9 mouse cellular contexts compared by ENCODE assay signal in genomic region chr10:81291511-81292104, GRCm38 (mm10). TPM values are rescaled to one million over a fixed set of nuclear protein-coding genes. Genes with fewer than 3 reads are reported as not detected.
DNase-seq lines count a peak whose midpoint lies in the region; ATAC-seq and TF ChIP-seq lines count a peak whose summit lies in the region.
"Had no signal": no experiment of that assay in that cellular context is flagged by ENCODE, and none has a peak within 500 bp of the region (broad histone marks: within the 10 kb centered on the region; RNA-seq: fewer than 3 reads in every experiment).

TSS of gene Tjp3 (minus strand) at chr10:81291581.

- 78% methylated on average over 9 of the region's 9 CpGs for WGBS in forebrain, embryonic 10.5 days
- WGBS in forebrain, postnatal 0 days, result 75% methylated on average over 9 of the region's 9 CpGs
- WGBS in liver, embryonic 14.5 days (ENCODE audit: insufficient replicate concordance), result 47% methylated on average over 9 of the region's 9 CpGs

- H3K4me1 ChIP-seq in forebrain, embryonic 10.5 days, result peaks cover 58% of the 10 kb centered on the region
- H3K4me1 ChIP-seq in forebrain, postnatal 0 days (ENCODE audit: insufficient read depth), result peaks cover 10% of the 10 kb centered on the region
- H3K4me1 ChIP-seq in liver, embryonic 14.5 days (replicated peaks; ENCODE audit: control insufficient read depth in 2 of 2, insufficient read depth in 2 of 2, low read length in 1 of 2), result peaks cover 14 to 28% of the 10 kb centered on the region in 2 experiments

- no peak within 1 kb of the TSS for H3K9ac ChIP-seq in forebrain, postnatal 0 days
- no peak within 1 kb of the TSS for H3K9ac ChIP-seq in liver, embryonic 14.5 days (replicated peaks)

- H3K4me3 ChIP-seq in forebrain, embryonic 10.5 days, result peak within 1 kb of the TSS; percentile 84
- no peak within 1 kb of the TSS for H3K4me3 ChIP-seq in forebrain, postnatal 0 days (ENCODE audit: low read depth, low read length)
- no peak within 1 kb of the TSS for H3K4me3 ChIP-seq in liver, embryonic 14.5 days (ENCODE audit: insufficient read depth in 1 of 2, low read depth in 2 of 2, low read length in 2 of 2)

- peaks cover 52% of the 10 kb centered on the region for H3K27me3 ChIP-seq in forebrain, embryonic 10.5 days (ENCODE audit: poor library complexity, severe bottlenecking)
- H3K27me3 ChIP-seq in forebrain, postnatal 0 days (ENCODE audit: insufficient read depth, low read length), result no peaks in the 10 kb centered on the region
- H3K27me3 ChIP-seq in liver, embryonic 14.5 days (ENCODE audit: control insufficient read depth, insufficient read depth, low read length), result no peaks in the 10 kb centered on the region; the same call in 1 of the 2 replicates

- peaks cover 21% of the 10 kb centered on the region for H3K36me3 ChIP-seq in forebrain, embryonic 10.5 days (replicated peaks)
- H3K36me3 ChIP-seq in forebrain, postnatal 0 days (ENCODE audit: insufficient read depth), result no peaks in the 10 kb centered on the region
- H3K36me3 ChIP-seq in liver, embryonic 14.5 days (replicated peaks; ENCODE audit: control insufficient read depth, insufficient read depth, low read depth), result no peaks in the 10 kb centered on the region

- H3K4me2 ChIP-seq in forebrain, postnatal 0 days (ENCODE audit: low read depth), result no peak within 1 kb of the TSS
- peak within 1 kb of the TSS; percentile 5; the same call in 1 of the 2 replicates for H3K4me2 ChIP-seq in liver, embryonic 14.5 days (ENCODE audit: low read depth)

- no peak for TF ChIP-seq EP300 in liver, embryonic 14.5 days (IDR thresholded peaks at IDR 0.05; ENCODE audit: low read depth)

- TF ChIP-seq CTCF in forebrain, postnatal 0 days (IDR thresholded peaks at IDR 0.05; ENCODE audit: low read depth), result no peak
- no peak for TF ChIP-seq CTCF in liver, embryonic 14.5 days (IDR thresholded peaks at IDR 0.05; ENCODE audit: low read depth)

- no peak for ATAC-seq in forebrain, postnatal 0 days
- no peak for ATAC-seq in liver, embryonic 14.5 days (ENCODE audit: insufficient read depth)

- H3K9me3 ChIP-seq in forebrain, embryonic 10.5 days, result no peaks in the 10 kb centered on the region
- no peaks in the 10 kb centered on the region for H3K9me3 ChIP-seq in forebrain, postnatal 0 days (ENCODE audit: low read length)
- no peaks in the 10 kb centered on the region for H3K9me3 ChIP-seq in liver, embryonic 14.5 days (ENCODE audit: control insufficient read depth, low read length)

- no peak for DNase-seq in forebrain, embryonic 10.5 days (ENCODE audit: extremely low spot score, low spot score)
- no peak for DNase-seq in forebrain, postnatal 0 days
- no peak for DNase-seq in urinary bladder, adult 2 months (ENCODE audit: low spot score)
- no peak for DNase-seq in urinary bladder, postnatal 10 days (ENCODE audit: low spot score)
- DNase-seq in liver, embryonic 14.5 days (ENCODE audit: low read depth in 3 of 3, low spot score in 3 of 3), result no peak
- no peak for DNase-seq in adrenal gland, adult (ENCODE audit: inconsistent age in 2 of 2, low spot score in 1 of 2)
- no peak for DNase-seq in retina, postnatal 1 day
- no peak for DNase-seq in spleen, postnatal 4 days (ENCODE audit: low spot score in 2 of 2)

- no peak within 1 kb of the TSS for H3K27ac ChIP-seq in forebrain, embryonic 10.5 days
- H3K27ac ChIP-seq in forebrain, postnatal 0 days (ENCODE audit: low read depth, low read length), result no peak within 1 kb of the TSS
- H3K27ac ChIP-seq in liver, embryonic 14.5 days, result no peak within 1 kb of the TSS

RNA-seq across cellular contexts. Expression of gene Tjp3, which starts in this region (rescaled TPM):
- 8.8 and 10.1 TPM in 2 replicates for polyA plus RNA-seq in forebrain, embryonic 10.5 days (2016; fragmentation: Nextera tagmentation; extraction: Ambion mirVana)
- total RNA-seq in forebrain, postnatal 0 days (2014; rRNA removed), result 6.3 and 8.5 TPM in 2 replicates
- polyA plus RNA-seq in forebrain, postnatal 0 days (2015; fragmentation: Nextera tagmentation; extraction: Ambion mirVana), result 5.7 and 6.4 TPM in 2 replicates
- polyA plus RNA-seq in urinary bladder, adult 2 months (2012; rRNA removed), result 23.7 and 25.1 TPM in 2 replicates
- polyA plus RNA-seq in liver, embryonic 14.5 days (2012; rRNA removed), result 0.38 and 0.40 TPM in 2 replicates
- polyA plus RNA-seq in liver, embryonic 14.5 days (2014; fragmentation: Nextera tagmentation; extraction: Ambion mirVana), result 0.20 and 0.37 TPM in 2 replicates
- polyA plus RNA-seq: C2C12 had no signal
